Mouse (Mus musculus): ENCODE measurements at regions not wholly inside any gene's neighbourhood (a gene's known extent, or its start where the extent isn't known, plus 50 kb on each side); places are given as distances from the start of the nearest gene placed in this dataset.

DNA sequence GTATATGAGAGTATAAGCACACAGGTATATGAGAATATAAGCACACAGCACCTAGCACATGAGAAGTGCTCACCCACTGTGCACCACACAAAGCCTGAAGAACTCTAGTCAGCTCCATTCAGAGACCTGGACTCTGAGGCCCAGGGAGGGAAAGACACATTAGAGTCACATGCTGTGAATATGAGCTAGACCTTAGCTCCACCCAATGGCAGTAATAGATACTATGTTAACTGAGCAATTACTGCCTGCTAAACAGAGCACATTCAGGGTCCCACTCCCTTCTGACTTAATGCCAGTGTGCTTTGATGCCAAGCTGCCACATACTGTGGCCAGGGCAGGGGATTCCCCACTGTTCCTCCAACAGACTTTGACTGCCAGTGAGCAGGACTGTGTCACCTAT lies 89.2 kb downstream of the Gm26897 start:
- no peaks in the 10 kb centered on the region for H3K79me2 ChIP-seq (ENCODE audit: control insufficient read depth, insufficient read depth, low read length, poor library complexity)
- no peaks in the 10 kb centered on the region for H3K36me3 ChIP-seq (ENCODE audit: control insufficient read depth in 1 of 2, insufficient read depth in 2 of 2, low read length in 2 of 2)
- no peak overlapping the region for H3K9ac ChIP-seq (ENCODE audit: control insufficient read depth, low read depth, low read length, poor library complexity, severe bottlenecking)
- H3K4me1 ChIP-seq (ENCODE audit: control insufficient read depth in 1 of 2, insufficient read depth in 2 of 2, low read length in 2 of 2): no peaks in the 10 kb centered on the region
- DNase-seq (ENCODE audit: low read depth, low spot score): no peak
- H3K4me3 ChIP-seq (ENCODE audit: control insufficient read depth in 1 of 2, insufficient read depth in 1 of 2, low read depth in 2 of 2, low read length in 2 of 2): no peak overlapping the region
- TF ChIP-seq CHD1 (IDR thresholded peaks at IDR 0.05; ENCODE audit: low read depth, low read length) (no peak), HCFC1 (IDR thresholded peaks at IDR 0.05; ENCODE audit: low read depth, low read length) (no peak), RAD21 (IDR thresholded peaks at IDR 0.05; ENCODE audit: low read depth, low read length) (no peak), USF1 (IDR thresholded peaks at IDR 0.05; ENCODE audit: low read depth, low read length) (no peak), MYC (IDR thresholded peaks at IDR 0.05; ENCODE audit: low read depth, low read length) (no peak), E2F4 (IDR thresholded peaks at IDR 0.05; ENCODE audit: borderline replicate concordance, low read depth, low read length) (no peak), ELF1 (IDR thresholded peaks at IDR 0.05; ENCODE audit: low read depth, low read length) (no peak), BHLHE40 (IDR thresholded peaks at IDR 0.05; ENCODE audit: borderline replicate concordance, low read depth, low read length) (no peak), ZNF384 (IDR thresholded peaks at IDR 0.05; ENCODE audit: low read depth, low read length) (no peak), MAZ (IDR thresholded peaks at IDR 0.05; ENCODE audit: low read depth, low read length) (no peak), SMC3 (IDR thresholded peaks at IDR 0.05; ENCODE audit: low read depth, low read length) (no peak), JUND (IDR thresholded peaks at IDR 0.05; ENCODE audit: low read depth, low read length) (no peak), EP300 (IDR thresholded peaks at IDR 0.05; ENCODE audit: low read depth in 1 of 2, low read length in 2 of 2) (no peak), NELFE (IDR thresholded peaks at IDR 0.05; ENCODE audit: low read depth, low read length) (no peak)
- no peak overlapping the region for H3K27ac ChIP-seq (ENCODE audit: control insufficient read depth, low read depth, low read length)
- H3K9me3 ChIP-seq (replicated peaks; ENCODE audit: insufficient read depth, low read length): no peaks in the 10 kb centered on the region
- H3K27me3 ChIP-seq (ENCODE audit: control insufficient read depth in 1 of 2, insufficient read depth in 2 of 2, low read length in 2 of 2): no peaks in the 10 kb centered on the region

DNA sequence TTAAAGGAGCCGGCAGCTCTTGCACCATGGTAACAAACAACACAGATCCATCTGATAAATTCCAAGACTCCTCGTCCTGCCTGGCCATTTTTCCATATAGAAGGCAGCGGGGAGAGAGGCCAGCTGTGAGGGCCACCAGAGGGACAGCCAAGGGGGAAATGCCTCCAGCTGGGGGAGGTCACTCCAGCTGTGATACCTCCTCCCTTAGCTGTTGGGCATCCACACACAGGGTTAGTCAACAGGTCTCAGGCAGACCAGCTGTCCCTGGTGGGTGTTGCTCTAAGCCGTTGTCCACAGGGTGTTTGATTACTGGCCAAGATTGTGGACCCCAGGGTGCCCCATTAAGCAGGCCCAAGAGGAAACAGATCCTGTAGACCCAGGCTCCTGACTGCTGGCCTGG lies 89.7 kb downstream of the Gm26897 start:
- H3K36me3 ChIP-seq (ENCODE audit: control insufficient read depth in 1 of 2, insufficient read depth in 2 of 2, low read length in 2 of 2): no peaks in the 10 kb centered on the region
- no peaks in the 10 kb centered on the region for H3K9me3 ChIP-seq (replicated peaks; ENCODE audit: insufficient read depth, low read length)
- no peak overlapping the region for H3K4me3 ChIP-seq (ENCODE audit: control insufficient read depth in 1 of 2, insufficient read depth in 1 of 2, low read depth in 2 of 2, low read length in 2 of 2)
- no peaks in the 10 kb centered on the region for H3K27me3 ChIP-seq (ENCODE audit: control insufficient read depth in 1 of 2, insufficient read depth in 2 of 2, low read length in 2 of 2)
- TF ChIP-seq NELFE (IDR thresholded peaks at IDR 0.05; ENCODE audit: low read depth, low read length) (no peak), ELF1 (IDR thresholded peaks at IDR 0.05; ENCODE audit: low read depth, low read length) (no peak), SIN3A (IDR thresholded peaks at IDR 0.05; ENCODE audit: low read length) (no peak), TBP (IDR thresholded peaks at IDR 0.05; ENCODE audit: low read depth, low read length) (no peak), UBTF (IDR thresholded peaks at IDR 0.05; ENCODE audit: borderline replicate concordance, insufficient read depth, low read depth, low read length) (no peak), BHLHE40 (IDR thresholded peaks at IDR 0.05; ENCODE audit: borderline replicate concordance, low read depth, low read length) (no peak), CHD1 (IDR thresholded peaks at IDR 0.05; ENCODE audit: low read depth, low read length) (no peak)
- no peaks in the 10 kb centered on the region for H3K79me2 ChIP-seq (ENCODE audit: control insufficient read depth, insufficient read depth, low read length, poor library complexity)
- H3K4me1 ChIP-seq (ENCODE audit: control insufficient read depth in 1 of 2, insufficient read depth in 2 of 2, low read length in 2 of 2): no peaks in the 10 kb centered on the region
- no peak for DNase-seq (ENCODE audit: low read depth, low spot score)
- no peak overlapping the region for H3K9ac ChIP-seq (ENCODE audit: control insufficient read depth, low read depth, low read length, poor library complexity, severe bottlenecking)
- no peak overlapping the region for H3K27ac ChIP-seq (ENCODE audit: control insufficient read depth, low read depth, low read length)
